Mouse (Mus musculus): ENCODE data around the gene Snrnp25. TPM values are rescaled to one million over a fixed set of nuclear protein-coding genes. Genes with fewer than 3 reads are reported as not detected.

The Snrnp25 gene
- total and polyA plus RNA-seq, 3 experiments = 106 to 208 (median 123) TPM

- no peaks in the 10 kb centered on the region for H3K27me3 ChIP-seq (replicated peaks)
- H3K4me3 ChIP-seq (replicated peaks in 1 of 3; ENCODE audit: low read depth in 2 of 3, low read length in 2 of 3, poor library complexity in 1 of 3) = no peak overlapping the region
- H3K9me3 ChIP-seq (replicated peaks; ENCODE audit: low read length) = no peaks in the 10 kb centered on the region
- in situ Hi-C loops (cut with MboI; ENCODE audit: low pct_ligation_motif_present, low pct_unique_long_range_greater_than_20kb, low sequenced_read_pairs) = loop anchor here (10.0 kb wide), 1 partner anchor 46 kb away; no protein-coding TSS in a partner anchor
- no peak overlapping the region for H3K27ac ChIP-seq (ENCODE audit: insufficient read depth, low read depth)
- no peaks in the 10 kb centered on the region for H3K79me2 ChIP-seq (replicated peaks; ENCODE audit: control insufficient read depth, extremely low read depth, insufficient read depth, poor library complexity, severe bottlenecking)
- no peak for DNase-seq (ENCODE audit: extremely low read depth)
- no peak for TF ChIP-seq GABPA (IDR thresholded peaks at IDR 0.05; ENCODE audit: insufficient replicate concordance, low read depth, low read length)
- TF ChIP-seq SIN3A (IDR thresholded peaks at IDR 0.05; ENCODE audit: low read length) = no peak
- no peak for TF ChIP-seq ELF1 (IDR thresholded peaks at IDR 0.05; ENCODE audit: low read depth, low read length)
- no peak for TF ChIP-seq NRF1 (IDR thresholded peaks at IDR 0.05; ENCODE audit: low read depth, low read length)
- TF ChIP-seq UBTF (IDR thresholded peaks at IDR 0.05; ENCODE audit: low read depth, low read length) = no peak
- TF ChIP-seq CHD1 (IDR thresholded peaks at IDR 0.05; ENCODE audit: low read depth, low read length) = no peak
- no peak overlapping the region for H3K9ac ChIP-seq (ENCODE audit: insufficient read depth, low read depth)
- peaks cover 0 to 28% of the 10 kb centered on the region in 2 experiments; a peak in 2 of 4 replicates for H3K4me1 ChIP-seq (ENCODE audit: control insufficient read depth in 1 of 2, insufficient read depth in 2 of 2)
- H3K36me3 ChIP-seq (replicated peaks in 1 of 2; ENCODE audit: control insufficient read depth in 1 of 2, insufficient read depth in 1 of 2, low read length in 1 of 2) = peaks cover 64 to 87% of the 10 kb centered on the region in 2 experiments
- no peak overlapping the region for H3K4me2 ChIP-seq (ENCODE audit: insufficient read depth, low read depth, poor library complexity, severe bottlenecking)
- dilution Hi-C loops (cut with MboI; ENCODE audit: extremely low pct_ligation_motif_present, extremely low pct_unique_long_range_greater_than_20kb, low sequenced_read_pairs) = no loop called here
These were observed 25.9 kb downstream of the Snrnp25 start for GRCm38 (mm10) chr11:32231125-32231524.

GRCm38 (mm10) chr11:32232848-32233247, 27.6 kb downstream of the Snrnp25 start:
- Histone ChIP-seq H3K9me3 (replicated peaks; ENCODE audit: low read length) (no peaks in the 10 kb centered on the region), H3K9ac (ENCODE audit: insufficient read depth, low read depth) (no peak overlapping the region), H3K27me3 (replicated peaks) (no peaks in the 10 kb centered on the region), H3K27ac (ENCODE audit: insufficient read depth, low read depth) (no peak overlapping the region), H3K36me3 (replicated peaks in 1 of 2; ENCODE audit: control insufficient read depth in 1 of 2, insufficient read depth in 1 of 2, low read length in 1 of 2) (peaks cover 76 to 100% of the 10 kb centered on the region in 2 experiments), H3K4me3 (replicated peaks in 1 of 3; ENCODE audit: low read depth in 2 of 3, low read length in 2 of 3, poor library complexity in 1 of 3) (no peak overlapping the region), H3K4me1 (ENCODE audit: control insufficient read depth in 1 of 2, insufficient read depth in 2 of 2) (peaks cover 7 to 32% of the 10 kb centered on the region in 2 experiments), H3K4me2 (ENCODE audit: insufficient read depth, low read depth, poor library complexity, severe bottlenecking) (no peak overlapping the region), H3K79me2 (replicated peaks; ENCODE audit: control insufficient read depth, extremely low read depth, insufficient read depth, poor library complexity, severe bottlenecking) (no peaks in the 10 kb centered on the region)
- no peak for DNase-seq (ENCODE audit: extremely low read depth)
- TF ChIP-seq RAD21 (IDR thresholded peaks at IDR 0.05; ENCODE audit: low read depth, low read length) (no peak), ELF1 (IDR thresholded peaks at IDR 0.05; ENCODE audit: low read depth, low read length) (no peak), RCOR1 (conservative IDR thresholded peaks at IDR 0.05; ENCODE audit: low read depth, low read length) (no peak), ZMIZ1 (IDR thresholded peaks at IDR 0.05; ENCODE audit: low read depth, low read length) (no peak), USF2 (conservative IDR thresholded peaks at IDR 0.05; ENCODE audit: low read depth, low read length) (no peak), JUND (conservative IDR thresholded peaks at IDR 0.05; ENCODE audit: low read depth, low read length) (no peak), SMC3 (IDR thresholded peaks at IDR 0.05; ENCODE audit: low read depth, low read length) (no peak), TBP (conservative IDR thresholded peaks at IDR 0.05; ENCODE audit: low read depth, low read length) (no peak), CHD1 (IDR thresholded peaks at IDR 0.05; ENCODE audit: low read depth, low read length) (no peak), EP300 (IDR thresholded peaks at IDR 0.05; ENCODE audit: low read length) (no peak), HCFC1 (IDR thresholded peaks at IDR 0.05; ENCODE audit: low read depth, low read length) (no peak), MAZ (IDR thresholded peaks at IDR 0.05; ENCODE audit: low read depth, low read length) (no peak), SIN3A (IDR thresholded peaks at IDR 0.05; ENCODE audit: low read length) (no peak), PAX5 (IDR thresholded peaks at IDR 0.05; ENCODE audit: low read length) (no peak), POLR2AphosphoS2 (IDR thresholded peaks at IDR 0.05; ENCODE audit: low read depth, low read length) (no peak), JUN (IDR thresholded peaks at IDR 0.05; ENCODE audit: insufficient read depth, low read depth, low read length) (no peak), ZNF384 (IDR thresholded peaks at IDR 0.05; ENCODE audit: low read depth, low read length) (no peak)
- in situ Hi-C loops (cut with MboI; ENCODE audit: low pct_ligation_motif_present, low pct_unique_long_range_greater_than_20kb, low sequenced_read_pairs) (loop anchor here (10.0 kb wide), 1 partner anchor 48 kb away; no protein-coding TSS in a partner anchor), dilution Hi-C loops (cut with MboI; ENCODE audit: extremely low pct_ligation_motif_present, extremely low pct_unique_long_range_greater_than_20kb, low sequenced_read_pairs) (no loop called here)
